In the genomic region with DNA sequence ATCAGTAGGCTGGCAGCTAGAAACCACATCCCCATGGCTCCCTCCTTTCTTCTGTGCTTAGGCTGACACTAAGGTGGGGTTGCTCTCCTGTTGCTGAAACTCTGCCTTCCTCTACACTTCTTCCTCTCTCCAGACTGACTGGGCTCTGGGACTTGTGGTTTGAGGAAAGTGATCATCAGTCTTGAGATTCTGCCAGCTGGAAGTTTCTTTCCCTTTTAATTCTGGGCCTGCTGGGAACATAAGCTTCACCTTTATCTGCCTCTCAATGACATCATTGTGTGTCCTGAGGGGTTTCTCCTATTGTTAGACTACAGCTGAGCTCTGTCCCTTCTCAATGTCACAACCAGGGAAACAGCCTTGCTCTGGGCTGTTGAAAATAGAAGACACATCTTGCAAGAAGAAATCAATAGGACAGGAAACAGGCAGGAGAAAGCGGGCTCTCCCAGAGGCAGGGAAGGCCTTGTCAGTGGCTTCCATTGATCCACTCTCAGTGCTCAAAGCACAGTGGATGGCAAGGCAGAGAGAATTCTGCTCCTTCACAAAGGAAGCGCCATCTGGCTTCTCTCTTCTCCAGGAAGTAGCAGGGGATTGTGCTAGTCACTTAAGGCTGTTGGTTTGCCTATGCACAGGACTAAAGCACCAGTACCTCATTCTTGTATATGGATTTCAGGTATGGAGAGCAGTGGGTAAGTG, we compare ENCODE assay signal across 11 mouse cellular contexts.
A peak's percentile ranks its signal among the peaks of the same experiment; 100 is the strongest.
DNase-seq lines count a peak whose midpoint lies in the region; ATAC-seq and TF ChIP-seq lines count a peak whose summit lies in the region.
"Had no signal": no experiment of that assay in that cellular context is flagged by ENCODE, and none has a peak within 500 bp of the region (broad histone marks: within the 10 kb centered on the region; RNA-seq: fewer than 3 reads in every experiment).

No protein-coding gene starts in this region.

- WGBS in midbrain, embryonic 12.5 days = 82% methylated on average over 2 of the region's 2 CpGs
- 69% methylated on average over 2 of the region's 2 CpGs for WGBS in midbrain, embryonic 10.5 days
- 52% methylated on average over 2 of the region's 2 CpGs for WGBS in embryonic facial prominence, embryonic 12.5 days
- 41% methylated on average over 2 of the region's 2 CpGs for WGBS in heart, embryonic 11.5 days (ENCODE audit: insufficient replicate concordance)
- WGBS in hindbrain, postnatal 0 days = 58% methylated on average over 2 of the region's 2 CpGs

- no peaks in the 10 kb centered on the region for H3K27me3 ChIP-seq in midbrain, embryonic 12.5 days
- no peaks in the 10 kb centered on the region for H3K27me3 ChIP-seq in midbrain, embryonic 10.5 days (ENCODE audit: low read depth, poor library complexity, severe bottlenecking)
- no peaks in the 10 kb centered on the region for H3K27me3 ChIP-seq in embryonic facial prominence, embryonic 12.5 days
- no peaks in the 10 kb centered on the region for H3K27me3 ChIP-seq in heart, embryonic 11.5 days (ENCODE audit: control insufficient read depth, insufficient read depth, low read length)
- H3K27me3 ChIP-seq in hindbrain, postnatal 0 days (ENCODE audit: insufficient read depth, low read length) = no peaks in the 10 kb centered on the region
- H3K27me3 ChIP-seq: kidney, embryonic 15.5 days; neural tube, embryonic 12.5 days had no signal

- no peak for ATAC-seq in midbrain, embryonic 12.5 days (ENCODE audit: low FRiP score, low read depth)
- no peak for ATAC-seq in embryonic facial prominence, embryonic 12.5 days (ENCODE audit: insufficient number of reproducible peaks, insufficient read depth, low FRiP score, low TSS enrichment)
- ATAC-seq in heart, embryonic 11.5 days (replicated peaks; ENCODE audit: insufficient number of reproducible peaks, low FRiP score, low TSS enrichment) = no peak
- ATAC-seq in hindbrain, postnatal 0 days = peak; percentile 53; the same call in 1 of the 2 replicates

- no peaks in the 10 kb centered on the region for H3K9me3 ChIP-seq in midbrain, embryonic 12.5 days
- H3K9me3 ChIP-seq in midbrain, embryonic 10.5 days (replicated peaks) = no peaks in the 10 kb centered on the region
- no peaks in the 10 kb centered on the region for H3K9me3 ChIP-seq in embryonic facial prominence, embryonic 12.5 days
- H3K9me3 ChIP-seq in heart, embryonic 11.5 days (replicated peaks; ENCODE audit: control insufficient read depth, low read length) = no peaks in the 10 kb centered on the region
- no peaks in the 10 kb centered on the region for H3K9me3 ChIP-seq in hindbrain, postnatal 0 days (ENCODE audit: low read length)
- H3K9me3 ChIP-seq: kidney, embryonic 15.5 days; neural tube, embryonic 12.5 days had no signal

- H3K27ac ChIP-seq in midbrain, embryonic 12.5 days (replicated peaks) = 0 out of 2 replicates have a peak overlapping the region, but pooled peaks have one; percentile 20
- no peak overlapping the region for H3K27ac ChIP-seq in midbrain, embryonic 10.5 days (replicated peaks)
- H3K27ac ChIP-seq in embryonic facial prominence, embryonic 12.5 days = 0 out of 2 replicates have a peak overlapping the region, but pooled peaks have one; percentile 3
- H3K27ac ChIP-seq in heart, embryonic 11.5 days (ENCODE audit: low read depth, low read length) = peak overlapping the region; percentile 74
- no peak overlapping the region for H3K27ac ChIP-seq in hindbrain, postnatal 0 days
- H3K27ac ChIP-seq: kidney, embryonic 15.5 days; neural tube, embryonic 12.5 days had no signal

- no peak for TF ChIP-seq CTCF in hindbrain, postnatal 0 days (IDR thresholded peaks at IDR 0.05; ENCODE audit: low read depth)

- peaks cover 3% of the 10 kb centered on the region; the same call in 1 of the 2 replicates for H3K4me1 ChIP-seq in midbrain, embryonic 12.5 days
- 0 out of 2 replicates have a peak, but pooled peaks cover 8% of the 10 kb centered on the region for H3K4me1 ChIP-seq in midbrain, embryonic 10.5 days
- H3K4me1 ChIP-seq in embryonic facial prominence, embryonic 12.5 days = peaks cover 11% of the 10 kb centered on the region
- peaks cover 13% of the 10 kb centered on the region for H3K4me1 ChIP-seq in heart, embryonic 11.5 days (ENCODE audit: control insufficient read depth, insufficient read depth, low read length)
- no peaks in the 10 kb centered on the region for H3K4me1 ChIP-seq in hindbrain, postnatal 0 days (ENCODE audit: insufficient read depth, low read length)
- H3K4me1 ChIP-seq: kidney, embryonic 15.5 days; neural tube, embryonic 12.5 days had no signal

- H3K36me3 ChIP-seq in midbrain, embryonic 12.5 days = no peaks in the 10 kb centered on the region
- no peaks in the 10 kb centered on the region for H3K36me3 ChIP-seq in midbrain, embryonic 10.5 days
- no peaks in the 10 kb centered on the region for H3K36me3 ChIP-seq in embryonic facial prominence, embryonic 12.5 days
- H3K36me3 ChIP-seq in heart, embryonic 11.5 days (ENCODE audit: control insufficient read depth, insufficient read depth, low read length) = no peaks in the 10 kb centered on the region
- no peaks in the 10 kb centered on the region for H3K36me3 ChIP-seq in hindbrain, postnatal 0 days (ENCODE audit: insufficient read depth, low read length)
- H3K36me3 ChIP-seq: kidney, embryonic 15.5 days; neural tube, embryonic 12.5 days had no signal

- H3K4me2 ChIP-seq in midbrain, embryonic 12.5 days (replicated peaks) = no peak overlapping the region
- no peak overlapping the region for H3K4me2 ChIP-seq in embryonic facial prominence, embryonic 12.5 days (replicated peaks)
- no peak overlapping the region for H3K4me2 ChIP-seq in heart, embryonic 11.5 days
- no peak overlapping the region for H3K4me2 ChIP-seq in hindbrain, postnatal 0 days (ENCODE audit: low read depth, low read length)
- H3K4me2 ChIP-seq: kidney, embryonic 15.5 days; neural tube, embryonic 12.5 days had no signal

- no peak overlapping the region for H3K4me3 ChIP-seq in midbrain, embryonic 12.5 days
- H3K4me3 ChIP-seq in midbrain, embryonic 10.5 days = no peak overlapping the region
- no peak overlapping the region for H3K4me3 ChIP-seq in embryonic facial prominence, embryonic 12.5 days
- no peak overlapping the region for H3K4me3 ChIP-seq in heart, embryonic 11.5 days (ENCODE audit: low read depth, low read length)
- H3K4me3 ChIP-seq in hindbrain, postnatal 0 days (ENCODE audit: low read length) = no peak overlapping the region
- H3K4me3 ChIP-seq: kidney, embryonic 15.5 days; neural tube, embryonic 12.5 days had no signal

- no peak overlapping the region for H3K9ac ChIP-seq in midbrain, embryonic 12.5 days (replicated peaks)
- H3K9ac ChIP-seq in embryonic facial prominence, embryonic 12.5 days = no peak overlapping the region
- no peak overlapping the region for H3K9ac ChIP-seq in heart, embryonic 11.5 days (ENCODE audit: low read depth, low read length)
- no peak overlapping the region for H3K9ac ChIP-seq in hindbrain, postnatal 0 days (replicated peaks; ENCODE audit: low read length)
- H3K9ac ChIP-seq: kidney, embryonic 15.5 days; neural tube, embryonic 12.5 days had no signal

- DNase-seq in midbrain, embryonic 10.5 days (ENCODE audit: low spot score) = no peak
- DNase-seq in hindbrain, postnatal 0 days (ENCODE audit: low spot score) = peak; percentile 25
- DNase-seq in left cerebral cortex, adult 9 months (ENCODE audit: low spot score in 2 of 2) = no peak
- no peak for DNase-seq in layer of hippocampus, adult 11-12 months (ENCODE audit: low spot score)
- DNase-seq in cerebellum, adult 9-11 months = no peak
- DNase-seq: adrenal gland, postnatal 14 days had no signal

Comparison
In these comparisons a context has a peak if more than half of its experiments do, and no peak if none do; other contexts are left out.
1. H3K27ac ChIP-seq: peak in midbrain, embryonic 12.5 days (single experiment), embryonic facial prominence, embryonic 12.5 days (single experiment) and heart, embryonic 11.5 days (single experiment); none in midbrain, embryonic 10.5 days (single experiment) and hindbrain, postnatal 0 days (single experiment).